Mouse (Mus musculus) intestine, embryonic 14.5 days (tissue): ENCODE data around the gene Raet1e. TPM values are rescaled to one million over a fixed set of nuclear protein-coding genes. Genes with fewer than 3 reads are reported as not detected.
"Not testable (repeated sequence)": the region's sequence is repeated elsewhere in the genome, so short reads cannot be mapped to it uniquely, and the experiment has no call there.

ENCODE experiments used
- ATAC-seq: fragments of 200-750 bp; cut with Nextera tagmentation; replicated peaks from 2 replicates; pipeline ENCODE4 v1.8.0; 2017; ENCODE audit warnings: low read depth, moderate number of reproducible peaks, moderate TSS enrichment, moderate library complexity; ENCODE audit not compliant: low FRiP score, low TSS enrichment
- DNase-seq: peaks from one replicate; pipeline ENCODE4 v3.0.0-alpha.2; 2018; ENCODE audit warnings: low spot score
- H3K27ac ChIP-seq: fragments of 300-500 bp; sonication (generic); 2 replicates; pipeline ENCODE4 v1.5.1; 2014; ENCODE audit warnings: low read depth, mild to moderate bottlenecking, control low read depth
- H3K27me3 ChIP-seq: fragments of 300-500 bp; sonication (generic); replicated peaks from 2 replicates; pipeline ENCODE4 v1.6.1; 2014; ENCODE audit warnings: low read length, control low read depth; ENCODE audit not compliant: control insufficient read depth, insufficient read depth
- H3K36me3 ChIP-seq: fragments of 300-500 bp; sonication (generic); 2 replicates; pipeline ENCODE4 v1.6.1; 2014; ENCODE audit warnings: low read length, control low read depth; ENCODE audit not compliant: control insufficient read depth, insufficient read depth
- H3K4me1 ChIP-seq: fragments of 300-500 bp; sonication (generic); replicated peaks from 2 replicates; pipeline ENCODE4 v1.6.1; 2014; ENCODE audit warnings: low read length, control low read depth, mixed read lengths; ENCODE audit not compliant: control insufficient read depth, insufficient read depth
- H3K4me2 ChIP-seq: fragments of 300-500 bp; sonication (generic); 2 replicates; pipeline ENCODE4 v1.6.1; 2014; ENCODE audit warnings: low read length
- H3K4me3 ChIP-seq: fragments of 300-500 bp; sonication (generic); 2 replicates; pipeline ENCODE4 v1.5.1; 2014; ENCODE audit warnings: low read depth, low read length, control low read depth, mixed read lengths
- H3K9ac ChIP-seq: fragments of 300-500 bp; sonication (generic); 2 replicates; pipeline ENCODE4 v1.6.1; 2014; ENCODE audit warnings: mild to moderate bottlenecking, low read length
- H3K9me3 ChIP-seq: fragments of 300-500 bp; sonication (generic); 2 replicates; pipeline ENCODE4 v1.6.1; 2016; ENCODE audit warnings: low read length, control low read depth; ENCODE audit not compliant: control insufficient read depth
- WGBS: fragments of 180-500 bp; shearing (Covaris S2); extraction: QIAGEN DNeasy Blood & Tissue Kit; methylation state at CpG from one replicate; pipeline ENCODE4 v1.1.7; 2014; 5-methylcytosine and 5-hydroxymethylcytosine counted together
- polyA plus RNA-seq: library from polyadenylated mRNA; unstranded; fragments of >200 nt; fragmentation: Nextera tagmentation; extraction: Ambion mirVana; gene quantifications from 2 replicates; pipeline ENCODE4 v1.2.1, GENCODE M21; 2014

Gene Raet1e
- polyA plus RNA-seq, 1 experiment from 2014 or later, result 4.7 TPM

GRCm38 (mm10) chr10:22159581-22160140 lies 1.3 kb downstream of the Raet1e start:
- no peak for DNase-seq
- ATAC-seq, result no peak
- H3K27me3 ChIP-seq, result peaks cover 67% of the 10 kb centered on the region
- H3K4me2 ChIP-seq, result no peak overlapping the region; the same call in 1 of the 2 replicates
- no peak overlapping the region for H3K9ac ChIP-seq
- no peaks in the 10 kb centered on the region for H3K9me3 ChIP-seq
- no peaks in the 10 kb centered on the region for H3K36me3 ChIP-seq
- WGBS, result 5% methylated on average over 23 of the region's 23 CpGs
- H3K4me1 ChIP-seq, result no peaks in the 10 kb centered on the region
- no peak overlapping the region for H3K27ac ChIP-seq
- H3K4me3 ChIP-seq, result no peak overlapping the region

- Histone ChIP-seq H3K27me3 (peaks cover 30% of the 10 kb centered on the region), H3K4me2 (peak overlapping the region; percentile 42)
- ATAC-seq, result 0 out of 2 replicates have a peak, but pooled peaks have one; percentile 8
- H3K27ac ChIP-seq, H3K4me3 ChIP-seq, H3K36me3 ChIP-seq, DNase-seq, H3K4me1 ChIP-seq, H3K9me3 ChIP-seq, H3K9ac ChIP-seq: not testable (repeated sequence)
- WGBS, result 7% methylated on average over 9 of the region's 9 CpGs
These were observed 4.9 kb downstream of the Raet1e start for GRCm38 (mm10) chr10:22163279-22163678.

GRCm38 (mm10) chr10:22163705-22164583 lies 5.6 kb downstream of the Raet1e start:
- ATAC-seq, result peak; percentile 45; the same call in 1 of the 2 replicates
- not testable (repeated sequence) for H3K9ac ChIP-seq, H3K9me3 ChIP-seq, H3K4me3 ChIP-seq, H3K36me3 ChIP-seq, H3K27ac ChIP-seq, H3K4me1 ChIP-seq
- Histone ChIP-seq H3K4me2 (peak overlapping the region; percentile 42), H3K27me3 (peaks cover 24% of the 10 kb centered on the region)
- WGBS, result 34% methylated on average over 13 of the region's 16 CpGs
- DNase-seq, result peak; percentile 79

- H3K9ac ChIP-seq, H3K4me1 ChIP-seq, H3K9me3 ChIP-seq, H3K27ac ChIP-seq, H3K4me2 ChIP-seq, H3K36me3 ChIP-seq, H3K27me3 ChIP-seq, ATAC-seq, DNase-seq, H3K4me3 ChIP-seq: not testable (repeated sequence)
- 59% methylated on average over 4 of the region's 5 CpGs for WGBS
These were observed 7.1 kb downstream of the Raet1e start for GRCm38 (mm10) chr10:22165328-22166003.

- not testable (repeated sequence) for H3K4me3 ChIP-seq
- 65% methylated on average over 2 of the region's 2 CpGs for WGBS
These were observed 7.7 kb downstream of the Raet1e start for GRCm38 (mm10) chr10:22166025-22166424.

GRCm38 (mm10) chr10:22167061-22167460 lies 8.7 kb downstream of the Raet1e start:
- not testable (repeated sequence) for H3K9ac ChIP-seq, H3K4me3 ChIP-seq, ATAC-seq, H3K9me3 ChIP-seq, H3K4me2 ChIP-seq, H3K27ac ChIP-seq, H3K36me3 ChIP-seq, H3K27me3 ChIP-seq, DNase-seq, H3K4me1 ChIP-seq
- 92% methylated on average over 1 of the region's 1 CpGs for WGBS

More at GRCm38 (mm10) chr10:22166025-22166424, 7.7 kb downstream of the Raet1e start:
- H3K4me1 ChIP-seq, H3K9ac ChIP-seq, H3K4me2 ChIP-seq, H3K36me3 ChIP-seq, DNase-seq, ATAC-seq, H3K9me3 ChIP-seq, H3K27me3 ChIP-seq, H3K27ac ChIP-seq: not testable (repeated sequence)

GRCm38 (mm10) chr10:22169116-22169515 lies 10.7 kb downstream of the Raet1e start:
- not testable (repeated sequence) for H3K4me3 ChIP-seq, H3K9me3 ChIP-seq

GRCm38 (mm10) chr10:22172431-22173334 lies 14.3 kb downstream of the Raet1e start:
- peak overlapping the region; percentile 33; the same call in 1 of the 2 replicates for H3K4me2 ChIP-seq
- H3K9ac ChIP-seq, H3K4me1 ChIP-seq, DNase-seq, H3K27ac ChIP-seq, H3K9me3 ChIP-seq, H3K36me3 ChIP-seq, H3K4me3 ChIP-seq, H3K27me3 ChIP-seq: not testable (repeated sequence)
- ATAC-seq, result 0 out of 2 replicates have a peak, but pooled peaks have one; percentile 23
- 70% methylated on average over 4 of the region's 5 CpGs for WGBS

More at GRCm38 (mm10) chr10:22169116-22169515, 10.7 kb downstream of the Raet1e start:
- not testable (repeated sequence) for H3K9ac ChIP-seq, H3K27ac ChIP-seq, DNase-seq, H3K27me3 ChIP-seq, H3K4me2 ChIP-seq, H3K36me3 ChIP-seq, H3K4me1 ChIP-seq, ATAC-seq
